Mouse (Mus musculus) inflammation-experienced regulatory T-cells, adult 6 months (primary cell): Measurements from ENCODE around the gene Gnat3. TPM values are rescaled to one million over a fixed set of nuclear protein-coding genes. Genes with fewer than 3 reads are reported as not detected.
"Not testable (repeated sequence)": the region's sequence is repeated elsewhere in the genome, so short reads cannot be mapped to it uniquely, and the experiment has no call there.

Experiments used
- ATAC-seq: one replicate; pipeline ENCODE4 v1.8.0; 2017
- polyA plus RNA-seq, 3 experiments: library from polyadenylated mRNA; unstranded; fragments of 100-300 nt; shearing (Covaris generic); gene quantifications; one replicate each; pipeline ENCODE4 v1.2.1; 2017

Gnat3 gene
- not detected for polyA plus RNA-seq

- no peak for ATAC-seq
Measured at GRCm38 (mm10) chr5:17962249-17962648, at the start of gene Gnat3. TSS of gene Gnat3 (plus strand) at chr5:17962549.

DNA sequence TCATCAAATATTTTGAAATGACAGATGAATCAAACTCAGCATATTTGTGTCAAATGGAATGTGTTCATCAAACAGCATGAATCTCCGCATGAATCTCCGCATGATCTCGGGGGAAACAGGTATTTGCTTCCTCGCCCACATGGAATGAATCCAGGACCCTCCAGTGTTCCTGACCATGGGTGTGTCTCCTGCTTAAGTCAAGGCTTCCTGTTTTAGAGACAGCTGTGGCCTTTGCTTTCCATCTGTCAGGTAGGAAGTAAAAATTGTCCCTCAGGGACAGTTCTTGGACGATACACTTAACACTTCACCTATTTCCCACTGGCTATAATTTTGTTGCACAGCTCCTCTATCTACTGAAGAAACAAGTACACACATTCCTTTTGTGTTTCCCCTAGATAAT lies 43.4 kb upstream of the Gnat3 start:
- ATAC-seq = no peak

DNA sequence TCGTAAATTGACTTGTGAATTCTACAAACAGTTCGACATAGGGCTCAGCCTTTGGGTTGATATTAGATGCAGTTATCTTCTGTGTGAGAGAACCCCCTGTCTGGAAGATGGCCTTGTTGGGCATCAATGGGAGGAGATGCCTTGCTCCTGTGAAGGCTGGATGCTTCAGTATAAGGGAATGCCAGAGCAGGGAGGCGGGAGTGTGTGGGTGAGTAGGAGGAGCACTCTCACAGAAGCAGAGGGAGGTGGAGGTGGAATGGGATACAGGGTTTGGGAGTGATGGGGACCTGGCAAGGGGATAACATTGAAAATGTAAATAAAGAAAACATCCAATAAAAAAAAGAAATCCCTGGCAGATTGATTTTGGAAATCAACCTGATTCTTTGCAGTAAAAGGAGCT lies 38.7 kb upstream of the Gnat3 start:
- ATAC-seq = no peak

DNA sequence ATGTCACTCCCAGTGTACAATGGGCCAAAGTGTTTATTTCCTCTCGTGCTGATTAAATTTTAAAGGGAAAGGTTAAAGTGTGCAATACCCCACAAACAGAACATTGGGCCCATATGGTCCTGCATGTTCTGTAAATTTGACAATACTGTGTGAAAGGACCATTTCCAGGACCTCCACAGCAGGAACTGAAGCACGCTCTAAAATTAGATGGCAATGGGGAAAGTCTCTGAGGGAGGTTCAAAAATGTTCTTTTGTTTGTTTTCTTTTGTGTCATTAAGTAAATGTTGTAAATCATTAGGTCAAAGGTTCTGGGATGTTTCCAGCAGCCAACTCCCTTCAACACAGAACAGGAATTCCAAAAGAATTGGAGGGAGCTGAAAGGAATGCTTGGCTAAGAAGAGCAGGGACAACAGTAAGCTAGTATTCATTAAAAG lies 38.2 kb upstream of the Gnat3 start:
- ATAC-seq = no peak

DNA sequence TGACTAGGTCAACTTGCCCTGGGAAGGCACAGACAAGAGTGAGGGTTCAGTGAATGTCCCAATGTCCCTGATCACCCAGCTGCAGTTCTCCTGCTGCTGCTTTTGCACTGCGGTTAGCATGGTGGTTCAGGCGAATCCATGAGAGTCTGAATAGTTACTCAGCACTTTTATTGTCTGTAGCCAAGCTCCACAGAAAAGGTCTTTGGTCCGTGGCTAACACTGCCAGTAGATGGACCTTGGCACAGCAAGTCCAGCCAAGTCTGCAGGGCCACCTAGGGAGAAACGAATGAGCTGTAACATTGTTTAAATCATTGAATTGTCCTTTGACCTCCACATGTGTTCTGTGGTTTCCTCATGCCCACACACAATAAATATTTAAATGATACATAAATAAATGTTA lies 33.9 kb upstream of the Gnat3 start:
- ATAC-seq = no peak

DNA sequence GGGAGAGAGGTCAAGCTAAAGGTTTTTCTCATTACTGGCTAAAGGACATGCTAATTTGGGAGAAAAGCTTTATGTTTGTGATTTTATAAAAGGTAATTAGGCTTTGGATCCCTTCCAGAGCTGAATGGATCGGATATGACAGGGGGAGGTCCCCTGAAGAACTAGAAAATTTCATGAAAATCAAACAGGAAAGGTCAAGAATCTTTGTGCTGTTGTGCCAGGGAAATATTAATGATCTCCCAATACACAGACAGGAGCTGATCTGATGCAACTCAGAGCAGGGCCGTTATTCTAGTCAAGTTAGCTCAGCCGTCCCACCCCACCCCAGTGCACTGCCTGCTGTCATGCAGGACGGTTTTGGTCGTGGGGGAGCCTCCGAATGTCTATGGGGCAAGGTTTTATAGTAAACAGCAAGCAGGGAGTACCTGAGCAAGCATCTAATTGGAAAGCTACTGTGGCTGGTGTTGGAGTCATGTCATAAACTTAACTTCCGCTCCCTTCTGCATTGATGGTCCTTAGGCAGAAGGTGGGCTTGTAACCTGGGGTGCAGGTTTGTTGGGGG lies 33.3 kb upstream of the Gnat3 start:
- no peak for ATAC-seq

GRCm38 (mm10) chr5:17931588-17931987 lies 30.8 kb upstream of the Gnat3 start:
- ATAC-seq = not testable (repeated sequence)

- no peak for ATAC-seq
Measured at GRCm38 (mm10) chr5:17934501-17934900, 27.8 kb upstream of the Gnat3 start.

DNA sequence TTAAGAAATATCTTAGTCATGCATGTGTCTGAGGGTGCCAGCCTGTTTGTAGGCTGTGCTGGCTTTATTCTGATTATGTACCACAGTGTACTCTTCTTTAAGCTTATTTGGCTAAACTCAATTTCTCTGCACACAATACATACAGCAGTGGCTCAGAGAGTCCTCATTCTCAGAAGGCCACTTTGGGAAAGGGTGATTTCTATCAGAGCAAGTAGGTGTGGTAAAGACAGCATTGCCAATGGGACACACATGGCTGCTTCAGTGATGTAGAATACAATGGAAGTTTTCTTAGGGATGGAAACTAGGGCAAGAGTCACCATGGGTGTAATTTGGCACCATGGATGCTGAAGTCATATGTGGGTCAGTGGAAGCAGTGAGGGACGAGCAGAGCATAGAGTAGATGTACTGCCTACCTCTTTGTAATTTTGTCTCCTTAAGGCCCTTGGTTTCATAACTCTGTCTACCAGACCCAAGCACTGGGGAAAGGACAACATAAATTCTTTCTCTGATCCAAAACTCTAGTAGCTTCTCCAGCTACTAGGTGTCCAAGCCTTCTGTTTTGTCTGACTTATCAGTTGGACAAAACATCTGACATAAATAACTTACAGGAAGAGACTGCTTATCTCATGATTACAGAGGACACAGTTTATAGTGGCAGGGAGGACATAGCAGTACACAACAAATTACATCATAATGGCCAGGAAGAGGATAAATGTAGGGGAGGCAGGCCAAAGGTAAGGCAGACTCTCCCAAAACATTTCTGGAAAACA lies 24.0 kb upstream of the Gnat3 start:
- no peak for ATAC-seq

GRCm38 (mm10) chr5:17956468-17956867 lies 5.9 kb upstream of the Gnat3 start:
- no peak for ATAC-seq

DNA sequence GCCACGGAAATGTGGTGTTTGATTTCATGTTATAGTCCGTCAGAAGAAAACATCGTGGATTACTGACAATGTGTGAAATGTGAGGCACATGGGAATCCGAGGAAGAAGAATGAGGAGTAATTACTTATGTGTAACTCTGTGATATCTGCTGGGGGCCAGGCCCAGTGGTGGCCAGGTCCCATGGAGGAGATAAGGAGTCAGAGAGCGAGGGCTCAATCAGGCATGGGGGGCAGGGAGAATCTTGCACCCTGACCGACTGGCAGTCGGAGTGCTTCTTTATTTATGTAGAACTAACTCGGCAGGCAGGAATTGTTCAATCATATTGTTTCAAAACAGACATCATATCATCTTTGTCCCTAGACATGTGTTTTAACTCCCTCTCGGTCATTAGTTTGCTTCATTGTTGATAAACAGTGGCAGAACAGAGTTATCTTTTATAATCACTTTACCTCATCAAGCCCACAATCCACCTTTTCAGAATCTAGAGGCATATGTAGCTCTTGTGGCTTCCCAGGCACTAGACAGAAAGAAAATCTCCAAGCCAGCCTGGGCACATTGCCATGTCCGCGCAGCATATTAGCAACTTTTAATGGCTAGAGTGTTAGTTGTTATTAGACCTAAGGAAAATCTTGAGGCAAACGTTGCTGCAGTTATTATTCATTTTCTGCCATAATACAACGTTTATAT lies 7.5 kb downstream of the Gnat3 start:
- no peak for ATAC-seq

DNA sequence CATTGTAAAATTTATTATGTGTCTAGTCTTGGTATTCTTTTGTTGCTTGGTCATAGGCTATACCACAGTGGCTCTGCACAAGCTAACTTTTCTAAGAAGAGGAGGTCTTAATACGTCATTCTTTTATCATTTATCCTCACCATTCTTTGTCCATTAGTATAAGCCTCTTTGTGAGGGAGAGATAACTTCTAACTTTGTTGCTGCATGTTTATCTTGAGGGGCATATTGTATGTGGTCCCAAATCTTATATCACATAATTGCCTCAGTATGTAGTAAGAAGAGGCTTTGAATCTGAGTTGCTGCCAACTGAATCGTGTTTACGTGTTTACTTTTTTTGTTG lies 8.0 kb downstream of the Gnat3 start:
- no peak for ATAC-seq

- no peak for ATAC-seq
Measured at GRCm38 (mm10) chr5:17980501-17981121, 18.3 kb downstream of the Gnat3 start.

GRCm38 (mm10) chr5:17982770-17983169 lies 20.4 kb downstream of the Gnat3 start:
- ATAC-seq = no peak

GRCm38 (mm10) chr5:17984522-17984921 lies 22.2 kb downstream of the Gnat3 start:
- no peak for ATAC-seq

- ATAC-seq = no peak
Measured at GRCm38 (mm10) chr5:17986611-17987010, 24.3 kb downstream of the Gnat3 start.

DNA sequence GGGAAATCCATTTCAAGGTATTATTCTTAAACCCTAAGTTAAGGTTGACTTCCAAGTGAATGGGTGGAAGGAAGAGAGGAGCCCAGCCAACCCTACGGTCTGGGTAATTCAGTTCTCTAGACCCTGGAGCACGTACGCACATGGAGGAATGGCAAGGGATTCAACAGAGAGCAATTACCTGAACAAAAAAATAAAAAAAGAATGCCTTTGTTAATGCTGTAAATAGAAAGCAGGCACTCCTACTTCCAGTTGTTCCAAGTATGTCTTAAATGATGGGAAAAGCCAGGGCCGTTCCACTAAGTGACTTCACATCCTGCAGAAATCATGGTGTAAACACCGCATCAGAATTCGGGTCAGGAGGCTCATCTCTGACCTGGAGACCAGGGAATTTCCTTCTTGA lies 28.3 kb downstream of the Gnat3 start:
- no peak for ATAC-seq

DNA sequence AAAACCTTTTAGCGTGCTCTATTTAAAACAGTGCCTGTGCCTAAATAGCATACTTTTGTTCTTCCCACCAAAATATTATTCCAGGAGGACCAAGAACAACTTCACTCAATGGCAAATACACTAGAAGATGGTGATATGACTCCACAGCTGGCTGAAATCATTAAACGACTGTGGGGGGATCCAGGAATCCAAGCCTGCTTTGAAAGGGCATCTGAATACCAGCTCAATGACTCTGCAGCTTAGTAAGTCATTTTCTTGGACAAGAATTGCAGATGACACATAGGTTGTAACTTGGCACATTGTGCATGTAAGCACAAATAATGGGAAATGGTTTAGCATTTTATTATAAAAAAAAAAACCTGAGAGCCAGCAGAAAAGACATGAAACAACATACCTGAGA lies 37.2 kb downstream of the Gnat3 start:
- no peak for ATAC-seq

GRCm38 (mm10) chr5:18000185-18000584 lies 37.8 kb downstream of the Gnat3 start:
- no peak for ATAC-seq

- no peak for ATAC-seq
Measured at GRCm38 (mm10) chr5:18001646-18002045, 39.3 kb downstream of the Gnat3 start.

- no peak for ATAC-seq
Measured at GRCm38 (mm10) chr5:18003675-18004074, 41.3 kb downstream of the Gnat3 start.

- ATAC-seq = no peak
Measured at GRCm38 (mm10) chr5:18004824-18005611, 42.7 kb downstream of the Gnat3 start.

DNA sequence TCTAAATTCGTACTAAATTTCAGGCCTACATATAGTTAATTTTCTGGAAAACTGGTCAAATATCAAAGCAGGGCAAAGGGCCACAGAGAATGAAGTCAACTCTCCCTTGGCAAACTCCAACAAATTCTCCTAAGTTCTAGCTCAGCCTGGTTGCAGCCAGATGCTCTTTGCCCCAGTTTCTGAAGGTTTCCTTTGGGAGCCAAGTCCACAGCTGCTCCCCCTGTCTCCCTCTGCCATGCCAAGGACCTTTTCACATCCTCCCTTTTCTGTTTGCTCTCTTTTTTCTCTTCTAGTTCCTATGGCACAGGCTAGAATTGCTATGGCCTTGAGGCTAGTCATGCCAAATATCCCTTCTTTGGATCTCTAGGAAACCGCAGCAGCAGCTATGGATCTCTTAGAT lies 43.8 kb downstream of the Gnat3 start:
- no peak for ATAC-seq
